Mouse (Mus musculus): ENCODE measurements around the gene Csnk1g2. TPM values are rescaled to one million over a fixed set of nuclear protein-coding genes. Genes with fewer than 3 reads are reported as not detected.

Gene Csnk1g2
- total RNA-seq, 2 experiments from 2014 or later, result 137 to 141 TPM

DNA sequence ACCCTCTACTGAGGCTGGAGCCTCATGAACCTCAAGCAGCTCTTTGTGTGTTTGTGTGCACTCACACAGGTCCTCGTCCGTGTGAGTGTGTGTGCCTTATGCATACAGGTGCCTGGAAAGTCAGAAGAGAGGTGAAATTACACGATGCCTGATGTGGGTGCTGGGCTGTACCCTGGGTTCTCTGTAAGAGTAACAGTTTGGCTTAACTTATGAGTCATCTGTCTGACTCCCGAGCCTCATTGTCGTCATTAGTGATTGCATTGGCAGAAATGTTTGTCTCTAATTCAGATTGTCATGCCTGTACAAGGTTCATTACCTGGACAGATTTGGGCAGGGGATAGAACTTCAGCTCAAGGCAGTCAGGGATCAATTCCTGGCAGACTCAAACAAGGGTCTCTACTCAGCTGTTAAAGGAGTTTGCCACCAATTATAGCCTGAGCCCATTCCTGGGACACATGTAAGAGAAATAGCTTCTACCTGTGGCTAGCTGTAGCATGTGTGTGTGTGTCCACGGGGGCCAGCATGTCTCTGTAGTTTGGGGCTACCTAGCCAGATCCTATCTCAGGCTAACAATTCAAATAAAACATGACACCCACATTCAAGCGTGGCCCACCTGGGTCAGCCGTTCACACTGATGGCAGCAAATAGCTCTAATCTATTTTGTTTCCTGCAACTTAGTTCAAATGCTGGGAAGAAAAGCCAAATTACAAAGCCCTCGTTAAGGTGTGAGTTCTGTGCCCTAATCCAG is 54.7 kb downstream of the Csnk1g2 start:
- intact Hi-C loops (cut with DNase I), result no loop called here
- no peak for DNase-seq

DNA sequence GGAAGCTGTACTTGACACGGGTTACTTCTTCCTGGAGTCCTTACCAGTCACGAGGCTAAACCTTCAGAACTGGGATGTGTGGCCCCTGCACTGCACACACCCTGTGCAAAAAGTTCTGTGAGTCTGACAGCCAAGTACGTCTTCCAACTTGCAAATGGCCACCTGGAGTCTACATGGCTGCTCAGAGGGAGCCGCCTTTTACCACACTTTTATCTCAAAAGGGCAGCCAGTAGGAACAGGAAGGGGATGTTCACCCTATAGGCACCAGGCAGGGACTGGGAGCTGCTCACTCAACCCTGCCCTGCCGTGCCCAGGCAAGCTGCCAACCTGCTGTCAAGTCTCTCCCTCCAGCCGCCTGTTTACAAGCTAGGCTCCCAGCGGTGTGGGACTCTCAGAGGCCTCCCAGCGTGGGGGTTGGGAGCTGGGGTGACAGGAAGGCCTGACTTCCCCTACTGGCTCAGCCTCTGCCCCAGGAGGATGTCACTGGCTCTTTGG is 55.4 kb downstream of the Csnk1g2 start, which contains the start of gene Mknk2:
Mknk2 (minus strand) TSS at position 171 of the 495 bp plus-strand sequence.
- intact Hi-C loops (cut with DNase I), result no loop called here
- peak; percentile 97 for DNase-seq

GRCm38 (mm10) chr10:80678601-80679377 is 56.2 kb downstream of the Csnk1g2 start:
- DNase-seq, result no peak
- intact Hi-C loops (cut with DNase I), result no loop called here

- no peak for DNase-seq
- intact Hi-C loops (cut with DNase I), result no loop called here
These were observed 57.1 kb downstream of the Csnk1g2 start for GRCm38 (mm10) chr10:80679556-80680259.

DNA sequence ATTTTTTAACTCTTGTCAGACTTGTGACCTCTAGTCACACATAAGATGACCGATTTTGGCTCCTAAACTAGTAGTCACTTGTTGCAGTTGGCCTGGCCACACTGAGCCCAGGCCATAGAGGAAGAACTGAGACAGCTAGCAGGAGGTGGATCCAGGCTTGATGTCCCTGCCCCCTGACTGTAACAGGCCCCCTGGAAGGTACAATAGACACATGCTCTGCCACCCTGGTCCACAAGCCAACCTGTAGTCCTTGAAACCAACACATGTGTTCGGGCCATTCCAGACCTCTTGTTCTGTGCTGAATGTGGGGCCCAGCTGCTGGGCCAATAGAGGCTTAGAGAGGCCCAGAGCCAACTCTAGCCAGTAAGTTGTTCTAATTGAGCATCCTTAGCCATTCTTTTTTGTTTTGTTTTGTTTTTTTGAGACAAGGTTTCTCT is 57.6 kb downstream of the Csnk1g2 start:
- intact Hi-C loops (cut with DNase I), result no loop called here
- DNase-seq, result no peak

DNA sequence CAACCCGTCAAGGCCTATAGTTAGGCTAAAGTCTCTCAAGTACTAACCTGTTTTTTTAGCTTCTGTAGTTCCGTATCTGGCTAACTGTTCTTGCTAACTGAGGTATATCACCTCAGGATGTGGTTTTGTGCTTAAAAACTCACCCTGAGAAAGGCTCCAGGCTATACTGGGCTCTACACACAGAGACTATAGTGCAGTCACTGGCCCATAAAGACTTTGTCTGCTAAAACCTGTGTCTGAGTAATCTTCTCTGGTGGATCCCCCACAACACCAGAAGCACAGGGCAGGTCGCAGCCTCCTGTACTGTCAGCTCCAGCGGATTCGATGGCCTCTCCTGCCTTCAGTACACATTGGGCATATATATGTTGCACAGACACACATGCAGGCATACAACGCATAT is 59.4 kb downstream of the Csnk1g2 start:
- DNase-seq, result no peak
- intact Hi-C loops (cut with DNase I), result no loop called here

DNA sequence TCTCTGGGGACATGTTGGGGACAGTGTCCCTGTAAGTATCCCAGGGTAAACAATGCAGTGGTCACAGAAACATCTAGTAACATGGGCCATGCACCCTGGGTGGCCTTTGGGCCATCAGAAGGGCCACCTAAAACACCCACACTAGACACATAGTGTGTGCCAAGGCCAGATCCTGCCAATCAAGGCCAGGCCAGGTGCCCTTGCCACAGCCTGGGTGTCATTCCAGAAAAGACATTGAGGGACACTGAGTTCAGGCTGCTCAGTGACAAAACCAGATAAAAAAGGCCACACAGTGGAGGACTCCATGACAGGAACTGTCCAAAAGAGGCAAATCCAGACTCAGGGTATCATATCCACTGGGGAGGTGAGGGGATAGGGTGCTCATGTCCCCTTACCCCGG is 61.0 kb downstream of the Csnk1g2 start:
- intact Hi-C loops (cut with DNase I), result loop anchor here (1.0 kb wide), 1 partner anchor 24 kb away; no protein-coding TSS in a partner anchor
- DNase-seq, result no peak

GRCm38 (mm10) chr10:80684214-80684613 is 61.6 kb downstream of the Csnk1g2 start:
- DNase-seq, result peak; percentile 83 to 85
- intact Hi-C loops (cut with DNase I), result loop anchor here (1.0 kb wide), 1 partner anchor 25 kb away; no protein-coding TSS in a partner anchor

GRCm38 (mm10) chr10:80684984-80685383 is 62.3 kb downstream of the Csnk1g2 start:
- intact Hi-C loops (cut with DNase I), result loop anchor here (1.0 kb wide), 1 partner anchor 26 kb away; no protein-coding TSS in a partner anchor

GRCm38 (mm10) chr10:80686617-80687016 is 64.0 kb downstream of the Csnk1g2 start:
- DNase-seq, result no peak
- intact Hi-C loops (cut with DNase I), result no loop called here

More at GRCm38 (mm10) chr10:80684984-80685383, 62.3 kb downstream of the Csnk1g2 start:
- no peak for DNase-seq

DNA sequence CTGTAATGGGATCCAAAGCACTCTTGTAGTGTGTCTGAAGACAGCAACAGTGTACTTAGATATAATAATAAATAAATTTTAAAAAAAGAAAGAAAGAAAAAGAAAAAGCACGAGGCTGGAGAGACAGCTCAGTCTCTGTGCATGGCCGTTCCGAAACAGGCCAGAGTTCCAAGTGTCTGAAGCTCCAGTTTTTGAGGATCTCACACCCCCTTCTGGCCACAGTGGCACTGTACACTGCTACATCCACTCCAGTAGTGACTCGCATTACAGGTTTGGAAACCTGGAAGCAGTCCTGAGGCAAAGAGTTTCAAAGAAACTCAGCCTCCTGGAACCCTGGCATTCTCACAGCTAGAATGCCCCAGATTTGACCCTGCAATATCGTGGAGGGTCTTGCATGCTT is 65.2 kb downstream of the Csnk1g2 start:
- intact Hi-C loops (cut with DNase I), result loop anchor here (1.0 kb wide), 1 partner anchor 77 kb away; no protein-coding TSS in a partner anchor
- peak; percentile 86 for DNase-seq

Small RNA genes within 50 kb of the gene (microRNA-seq; reads per million reads assigned to microRNA genes)
- gene Mir6912, result 0 to 0.35 reads per million in 2 experiments

Other genes starting within 250 kb of the Csnk1g2 start
- gene Mex3d, start 235.2 kb upstream of the Csnk1g2 start, total RNA-seq (2021), result 10 to 100 TPM; 12.7 to 16.1 TPM
- 100 to 1,000 TPM; 102 to 105 TPM for gene Mbd3, start 223.3 kb upstream of the Csnk1g2 start, total RNA-seq (2021)
- 1,000 to 10,000 TPM; 1,658 to 1,691 TPM for gene Uqcr11, start 216.0 kb upstream of the Csnk1g2 start, total RNA-seq (2021)
- gene Tcf3, start 189.2 kb upstream of the Csnk1g2 start, total RNA-seq (2021), result 10 to 100 TPM; 40.3 to 51.8 TPM
- gene Onecut3, start 128.0 kb upstream of the Csnk1g2 start, total RNA-seq (2021), result not detected
- gene Atp8b3, start 83.7 kb upstream of the Csnk1g2 start, total RNA-seq (2021), result not detected
- gene Rexo1, start 61.3 kb upstream of the Csnk1g2 start, total RNA-seq (2021), result 10 to 100 TPM; 20.3 to 21.5 TPM
- 1 to 10 TPM; 5.9 to 6.9 TPM for gene Klf16, start 45.5 kb upstream of the Csnk1g2 start, total RNA-seq (2021)
- gene Abhd17a, start 32.5 kb upstream of the Csnk1g2 start, total RNA-seq (2021), result 100 to 1,000 TPM in 1 of 2 experiments, 10 to 100 TPM in 1; 92.2 to 102 TPM
- gene Scamp4, start 20.0 kb upstream of the Csnk1g2 start, total RNA-seq (2021), result 10 to 100 TPM; 25.9 to 27.8 TPM
- gene Adat3, start 20.0 kb upstream of the Csnk1g2 start, total RNA-seq (2021), result 1 to 10 TPM; 1.2 to 1.8 TPM
- 1 to 10 TPM in 1 of 2 experiments, under 1 TPM in 1; 0.98 to 1.2 TPM for gene Gm49322, start 16.8 kb upstream of the Csnk1g2 start, total RNA-seq (2021)
- 10 to 100 TPM; 42.2 to 46.4 TPM for gene Btbd2, start 34.2 kb downstream of the Csnk1g2 start, total RNA-seq (2021)
- 100 to 1,000 TPM; 143 to 159 TPM for gene Mknk2, start 55.3 kb downstream of the Csnk1g2 start, total RNA-seq (2021)
- 10 to 100 TPM; 10.1 to 11.3 TPM for gene Mob3a, start 79.1 kb downstream of the Csnk1g2 start, total RNA-seq (2021)
- 1 to 10 TPM; 2.9 to 4.1 TPM for gene Izumo4, start 79.3 kb downstream of the Csnk1g2 start, total RNA-seq (2021)
- 10 to 100 TPM; 47.6 to 52.5 TPM for gene Ap3d1, start 119.4 kb downstream of the Csnk1g2 start, total RNA-seq (2021)
- gene Dot1l, start 132.4 kb downstream of the Csnk1g2 start, total RNA-seq (2021), result 10 to 100 TPM; 66.3 to 67.6 TPM
- gene Sf3a2, start 175.4 kb downstream of the Csnk1g2 start, total RNA-seq (2021), result 10 to 100 TPM; 36.8 to 41.4 TPM
- gene Plekhj1, start 175.8 kb downstream of the Csnk1g2 start, total RNA-seq (2021), result 10 to 100 TPM; 32.6 to 32.9 TPM
- under 1 TPM; 0.41 to 0.45 TPM for gene Amh, start 182.4 kb downstream of the Csnk1g2 start, total RNA-seq (2021)
- gene Jsrp1, start 190.7 kb downstream of the Csnk1g2 start, total RNA-seq (2021), result under 1 TPM in 1 of 2 experiments, not detected in 1; 0.74 TPM
- gene Oaz1, start 203.8 kb downstream of the Csnk1g2 start, total RNA-seq (2021), result 1,000 to 10,000 TPM; 1,023 to 1,076 TPM
- gene Lingo3, start 221.2 kb downstream of the Csnk1g2 start, total RNA-seq (2021), result 1 to 10 TPM; 3.8 to 6.5 TPM
- 10 to 100 TPM; 23.6 to 28.2 TPM for gene Lsm7, start 232.4 kb downstream of the Csnk1g2 start, total RNA-seq (2021)
- gene Sppl2b, start 232.4 kb downstream of the Csnk1g2 start, total RNA-seq (2021), result 10 to 100 TPM; 26.0 to 27.7 TPM
- gene Tmprss9, start 249.0 kb downstream of the Csnk1g2 start, total RNA-seq (2021), result not detected